Mouse (Mus musculus) liver, adult 10 weeks (tissue): ENCODE data around the gene Hba-a2. TPM values are rescaled to one million over a fixed set of nuclear protein-coding genes. Genes with fewer than 3 reads are reported as not detected.

Experiments used
- polyA plus RNA-seq: library from polyadenylated mRNA; stranded (reverse); fragments of 350-450 nt; fragmentation: Illumina TruSeq; extraction: RNeasy Lipid Tissue Mini Kit (QIAGEN cat#74804); gene quantifications from one replicate; pipeline ENCODE4 v1.2.3, GENCODE M21; 2014; ENCODE audit warnings: low read depth, low replicate concordance

Gene Hba-a2
- polyA plus RNA-seq, result 196 TPM

DNA sequence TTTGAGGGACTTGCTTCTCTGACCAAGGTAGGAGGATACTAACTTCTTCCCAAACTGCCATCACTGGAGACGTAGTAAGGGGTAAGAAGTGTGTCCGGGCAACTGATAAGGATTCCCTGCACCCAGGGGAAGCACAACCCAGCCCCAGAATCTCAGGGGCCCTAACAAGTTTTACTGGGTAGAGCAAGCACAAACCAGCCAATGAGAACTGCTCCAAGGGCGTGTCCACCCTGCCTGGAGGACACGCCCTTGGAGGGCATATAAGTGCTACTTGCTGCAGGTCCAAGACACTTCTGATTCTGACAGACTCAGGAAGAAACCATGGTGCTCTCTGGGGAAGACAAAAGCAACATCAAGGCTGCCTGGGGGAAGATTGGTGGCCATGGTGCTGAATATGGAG is at the start of gene Hba-a2:
Gene Hba-a2 (plus strand): TSS at position 287 of the 400 bp plus-strand sequence.

GRCm38 (mm10) chr11:32267188-32267884 is 29.0 kb upstream of the Hba-a2 start, which contains the start of gene Nprl3:
Nprl3 (minus strand) TSS chr11:32267707.

DNA sequence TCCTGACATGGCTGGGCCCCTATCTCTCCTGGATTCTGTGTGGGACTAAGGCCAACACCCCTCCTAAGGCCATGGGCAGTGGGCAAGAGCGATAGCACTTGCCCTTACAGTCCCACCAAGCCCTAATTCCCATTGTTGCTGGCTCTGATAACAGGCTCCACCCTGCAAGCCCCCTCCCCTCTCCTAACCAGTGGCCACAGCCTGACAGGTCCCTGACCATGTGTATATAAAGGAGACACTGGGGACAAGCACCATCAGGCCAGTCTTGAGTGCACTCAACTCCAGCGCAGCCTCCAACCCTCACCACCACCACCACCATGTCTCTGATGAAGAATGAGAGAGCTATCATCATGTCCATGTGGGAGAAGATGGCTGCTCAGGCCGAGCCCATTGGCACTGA is 19.9 kb upstream of the Hba-a2 start, which contains the start of gene Hba-x:
Gene Hba-x (plus strand): TSS at position 54 of the 400 bp plus-strand sequence.

DNA sequence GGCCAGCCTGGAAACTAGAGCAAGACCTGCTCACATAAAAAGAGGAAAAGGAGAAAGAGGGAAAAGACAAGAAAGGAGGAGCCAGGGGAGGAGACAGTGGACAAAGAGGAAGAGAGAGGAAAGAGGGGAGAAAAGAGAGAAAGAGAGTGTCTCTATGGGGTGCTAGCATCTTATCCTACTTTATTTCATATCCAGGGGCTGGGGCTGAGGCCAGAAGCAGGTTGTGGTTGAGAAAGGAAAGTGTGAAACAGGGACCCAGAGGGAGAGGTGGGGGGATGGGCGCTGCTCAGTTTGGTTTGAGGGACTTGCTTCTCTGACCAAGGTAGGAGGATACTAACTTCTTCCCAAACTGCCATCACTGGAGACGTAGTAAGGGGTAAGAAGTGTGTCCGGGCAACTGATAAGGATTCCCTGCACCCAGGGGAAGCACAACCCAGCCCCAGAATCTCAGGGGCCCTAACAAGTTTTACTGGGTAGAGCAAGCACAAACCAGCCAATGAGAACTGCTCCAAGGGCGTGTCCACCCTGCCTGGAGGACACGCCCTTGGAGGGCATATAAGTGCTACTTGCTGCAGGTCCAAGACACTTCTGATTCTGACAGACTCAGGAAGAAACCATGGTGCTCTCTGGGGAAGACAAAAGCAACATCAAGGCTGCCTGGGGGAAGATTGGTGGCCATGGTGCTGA is 13.1 kb upstream of the Hba-a2 start, which contains the start of gene Hba-a1:
Gene Hba-a1 (plus strand): TSS at position 421 of the 687 bp plus-strand sequence.

GRCm38 (mm10) chr11:32286695-32287492 is 9.4 kb upstream of the Hba-a2 start, which contains the start of gene Hbq1b:
Hbq1b (plus strand) TSS chr11:32286965.

DNA sequence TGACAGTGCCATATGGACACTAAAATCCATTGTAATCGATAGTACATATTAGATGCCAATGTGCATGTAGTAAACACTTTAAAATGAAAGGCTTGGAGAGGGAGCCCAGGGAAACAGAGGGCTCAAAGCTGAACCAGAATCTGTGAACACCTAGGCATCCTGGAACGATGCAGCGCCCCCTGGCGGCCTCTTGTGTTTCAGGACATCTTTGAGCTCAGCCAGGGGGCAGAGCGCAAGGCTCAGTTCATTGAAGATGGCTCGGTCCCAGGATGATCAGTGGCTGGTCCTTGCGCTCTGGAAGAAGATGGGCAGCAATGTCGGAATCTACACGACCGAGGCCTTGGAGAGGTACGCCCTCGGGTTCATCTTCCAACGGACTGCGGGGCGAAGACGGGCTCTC is 3.6 kb downstream of the Hba-a2 start, which contains the start of gene Hbq1a:
Gene Hbq1a (plus strand): TSS at position 205 of the 400 bp plus-strand sequence.

Other genes with a start within 250 kb of the Hba-a2 start
- gene Il9r, start 96.2 kb upstream of the Hba-a2 start, polyA plus RNA-seq, result not detected
- 1.4 TPM for gene Snrnp25, start 91.1 kb upstream of the Hba-a2 start, polyA plus RNA-seq
- gene Rhbdf1, start 74.2 kb upstream of the Hba-a2 start, polyA plus RNA-seq, result not detected
- gene Mpg, start 70.0 kb upstream of the Hba-a2 start, polyA plus RNA-seq, result 3.4 TPM
- gene Nprl3, start 28.8 kb upstream of the Hba-a2 start, polyA plus RNA-seq, result 7.3 TPM
- not detected for gene Hba-x, start 20.1 kb upstream of the Hba-a2 start, polyA plus RNA-seq
- 1.6 TPM for gene Hba-a1, start 13.0 kb upstream of the Hba-a2 start, polyA plus RNA-seq
- gene Hbq1b, start 9.5 kb upstream of the Hba-a2 start, polyA plus RNA-seq, result not detected
- not detected for gene Hbq1a, start 3.6 kb downstream of the Hba-a2 start, polyA plus RNA-seq
- 0.13 TPM for gene Sh3pxd2b, start 51.3 kb downstream of the Hba-a2 start, polyA plus RNA-seq
- 0.69 TPM for gene Ubtd2, start 158.9 kb downstream of the Hba-a2 start, polyA plus RNA-seq
- gene Efcab9, start 235.6 kb downstream of the Hba-a2 start, polyA plus RNA-seq, result not detected
- 0.42 TPM for gene Stk10, start 236.8 kb downstream of the Hba-a2 start, polyA plus RNA-seq